Mouse (Mus musculus): ENCODE measurements around the gene Zfp207.
"Not testable (repeated sequence)": the region's sequence is repeated elsewhere in the genome, so short reads cannot be mapped to it uniquely, and the experiment has no call there.

Gene Zfp207

DNA sequence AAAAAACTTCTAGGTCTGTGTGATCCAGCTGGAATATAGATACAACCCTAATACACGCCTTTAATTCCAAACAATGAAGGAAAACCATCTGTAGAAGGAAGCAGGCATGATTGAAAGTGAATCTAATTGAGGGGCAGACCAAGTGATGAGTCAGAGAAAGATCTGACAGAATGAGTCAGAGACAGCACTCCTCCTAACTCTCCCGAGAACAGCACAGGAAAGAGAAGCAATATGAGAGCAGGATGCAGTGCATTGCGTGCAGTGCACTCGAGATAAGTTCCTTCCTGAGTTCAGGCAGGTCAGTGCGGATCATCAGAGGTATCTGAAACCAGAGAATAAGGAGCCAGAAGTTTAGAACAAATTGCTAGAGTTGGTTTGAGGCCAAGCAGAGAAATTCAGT, 34.0 kb downstream of the Zfp207 start:
- DNase-seq, result no peak

DNA sequence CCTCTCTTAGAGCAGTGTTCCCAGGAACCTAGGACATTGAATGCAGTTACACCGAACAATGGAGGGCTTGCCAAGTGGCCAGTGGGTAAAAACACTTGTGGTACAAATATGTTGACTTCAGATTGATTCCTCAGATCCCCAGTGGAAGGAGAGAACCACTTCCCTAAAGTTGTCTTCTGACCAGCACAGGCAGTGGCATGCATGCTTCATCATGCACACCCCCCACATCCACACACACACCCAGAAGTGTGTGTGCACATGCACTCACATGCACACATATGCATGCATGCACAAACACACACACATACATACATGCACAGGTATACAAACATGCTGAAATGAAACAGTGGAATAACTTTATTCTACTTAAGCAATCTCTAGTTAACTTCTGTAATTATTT, 36.7 kb downstream of the Zfp207 start:
- DNase-seq, result no peak

DNA sequence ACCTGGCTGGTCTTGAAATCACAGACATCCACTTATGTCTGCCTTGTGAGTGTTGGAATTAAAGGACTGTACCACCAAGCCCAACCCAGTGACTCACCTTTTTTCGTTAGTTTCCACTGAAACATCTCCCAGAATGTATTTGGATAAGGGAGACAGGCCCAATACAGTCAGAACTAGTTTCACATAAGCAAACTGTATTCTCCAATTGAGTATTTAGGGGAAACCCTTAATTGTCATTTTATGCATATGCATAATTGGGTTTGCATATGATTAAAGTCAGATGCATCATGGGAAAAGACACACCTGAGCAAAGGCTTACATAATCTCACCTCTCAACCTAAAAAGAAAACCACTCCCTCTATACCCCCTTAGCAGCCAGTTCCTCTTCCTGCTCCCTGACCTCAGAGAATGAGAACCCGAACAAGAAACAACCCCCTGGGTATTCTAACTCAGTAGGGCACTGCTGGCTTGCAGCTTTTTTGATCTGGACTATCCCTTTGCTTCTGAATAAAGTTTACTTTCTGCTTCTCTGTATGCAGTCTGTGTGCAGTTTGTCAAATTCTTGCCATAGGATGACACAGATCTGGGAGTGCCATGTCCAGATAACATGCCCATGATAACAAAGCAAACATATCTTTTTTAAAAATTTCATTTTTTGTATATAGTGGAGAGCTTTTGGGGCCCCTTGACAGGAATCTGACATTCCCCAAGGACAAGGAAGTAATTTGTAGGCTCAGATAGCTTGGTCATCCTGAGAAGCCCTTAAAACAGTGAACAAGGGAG, 37.3 kb downstream of the Zfp207 start:
- no peak for DNase-seq

DNA sequence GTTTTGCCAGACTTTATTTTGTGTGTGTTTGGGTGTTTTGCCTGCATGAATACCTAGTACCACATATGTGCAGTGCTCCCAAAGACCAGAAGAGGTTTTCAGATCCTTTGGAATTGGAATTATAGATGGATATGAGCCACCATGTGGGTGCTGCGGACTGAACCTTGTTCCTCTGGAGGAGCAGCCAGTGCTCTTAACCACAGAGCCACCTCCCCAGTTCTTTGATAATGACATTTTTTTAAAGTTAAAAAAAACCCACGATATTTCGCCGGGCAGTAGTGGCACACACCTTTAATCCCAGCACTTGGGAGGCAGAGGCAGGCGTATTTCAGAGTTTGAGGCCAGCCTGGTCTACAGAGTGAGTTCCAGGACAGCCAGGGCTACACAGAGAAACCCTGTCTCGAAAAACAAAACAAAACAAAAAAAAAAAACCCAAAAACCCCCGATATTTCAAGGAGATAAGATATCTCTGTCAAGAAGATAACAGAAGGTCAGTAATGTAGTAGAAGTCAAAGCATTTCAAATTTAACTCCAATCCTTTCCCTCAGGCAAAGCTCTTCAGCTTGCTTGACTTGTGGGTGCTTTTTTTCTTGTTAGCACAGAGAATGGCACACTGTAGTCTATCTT, 38.5 kb downstream of the Zfp207 start:
- no peak for DNase-seq

DNA sequence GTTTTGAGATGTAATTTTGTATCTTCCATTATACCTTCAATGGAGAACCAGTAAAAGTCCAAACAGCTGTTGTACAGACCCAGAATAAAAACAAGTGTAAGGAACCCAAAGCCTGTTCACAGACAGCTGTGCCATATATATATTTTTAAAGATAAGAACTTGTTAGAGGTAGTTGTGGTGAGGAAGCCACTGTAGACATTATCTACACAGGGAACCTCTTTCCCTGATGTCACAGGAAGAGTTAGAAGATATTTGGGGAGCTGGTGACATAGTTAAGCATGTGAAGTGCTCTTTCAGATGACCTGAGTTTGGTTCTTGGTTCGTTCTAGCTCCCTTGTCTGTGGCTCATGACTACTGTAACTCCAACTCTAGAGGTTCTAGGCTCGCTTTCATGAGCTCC, 41.6 kb downstream of the Zfp207 start:
- no peak for DNase-seq

DNA sequence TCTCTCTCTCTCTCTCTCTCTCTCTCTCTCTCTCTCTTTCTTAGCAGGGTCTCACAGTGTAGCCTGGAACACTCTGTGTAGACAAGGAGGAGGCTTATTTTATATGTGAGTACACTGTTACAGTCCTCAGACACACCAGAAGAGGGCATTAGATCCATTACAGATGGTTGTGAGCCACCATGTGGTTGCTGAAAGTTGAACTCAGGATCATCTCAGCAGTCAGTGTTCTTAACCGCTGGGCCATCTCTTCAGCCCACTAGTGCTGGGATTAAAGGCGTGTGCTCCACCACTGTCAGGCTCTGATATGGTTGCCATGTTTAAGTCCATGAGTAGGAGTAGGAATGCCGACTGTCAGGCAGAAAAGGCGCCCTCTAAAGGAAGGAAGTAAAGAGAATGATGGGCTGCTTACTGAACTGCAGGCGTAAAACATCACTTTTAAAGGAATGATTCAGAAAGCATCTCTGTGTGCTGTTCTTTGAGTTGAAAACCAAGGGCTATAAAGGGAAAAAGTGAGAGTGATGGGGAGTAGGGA, 42.2 kb downstream of the Zfp207 start:
- DNase-seq, result no peak

DNA sequence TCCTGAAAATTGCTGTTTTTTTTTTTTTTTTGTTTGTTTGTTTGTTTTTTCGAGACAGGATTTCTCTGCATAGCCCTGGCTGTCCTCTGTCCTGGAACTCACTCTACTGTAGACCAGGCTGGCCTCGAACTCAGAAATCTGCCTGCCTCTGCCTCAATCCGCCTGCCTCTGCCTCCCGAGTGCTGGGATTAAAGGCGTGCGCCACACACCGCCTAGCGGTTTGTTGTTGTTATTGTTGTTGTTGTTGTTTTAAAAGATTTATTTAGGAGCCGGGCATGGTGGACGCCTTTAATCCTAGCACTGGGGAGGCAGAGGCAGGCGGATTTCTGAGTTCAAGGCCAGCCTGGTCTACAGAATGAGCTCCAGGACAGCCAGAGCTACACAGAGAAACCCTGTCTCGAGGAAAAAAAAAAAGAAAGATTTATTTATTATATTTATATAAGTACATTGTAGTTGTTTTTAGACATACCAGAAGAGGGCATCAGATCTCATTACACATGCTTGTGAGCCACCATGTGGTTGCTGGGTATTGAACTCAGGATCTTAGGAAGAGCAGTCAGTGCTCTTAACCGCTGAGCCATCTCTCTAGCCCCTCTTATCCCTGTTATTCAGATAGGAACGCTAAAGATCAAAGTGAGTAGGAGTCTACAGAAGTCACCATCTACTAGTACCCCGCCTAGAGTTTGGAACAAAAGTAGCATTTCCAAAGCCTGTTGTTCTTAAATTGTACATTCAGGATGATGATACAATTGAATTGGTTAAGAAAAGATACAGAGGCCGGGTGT, 43.1 kb downstream of the Zfp207 start:
- not testable (repeated sequence) for DNase-seq

DNA sequence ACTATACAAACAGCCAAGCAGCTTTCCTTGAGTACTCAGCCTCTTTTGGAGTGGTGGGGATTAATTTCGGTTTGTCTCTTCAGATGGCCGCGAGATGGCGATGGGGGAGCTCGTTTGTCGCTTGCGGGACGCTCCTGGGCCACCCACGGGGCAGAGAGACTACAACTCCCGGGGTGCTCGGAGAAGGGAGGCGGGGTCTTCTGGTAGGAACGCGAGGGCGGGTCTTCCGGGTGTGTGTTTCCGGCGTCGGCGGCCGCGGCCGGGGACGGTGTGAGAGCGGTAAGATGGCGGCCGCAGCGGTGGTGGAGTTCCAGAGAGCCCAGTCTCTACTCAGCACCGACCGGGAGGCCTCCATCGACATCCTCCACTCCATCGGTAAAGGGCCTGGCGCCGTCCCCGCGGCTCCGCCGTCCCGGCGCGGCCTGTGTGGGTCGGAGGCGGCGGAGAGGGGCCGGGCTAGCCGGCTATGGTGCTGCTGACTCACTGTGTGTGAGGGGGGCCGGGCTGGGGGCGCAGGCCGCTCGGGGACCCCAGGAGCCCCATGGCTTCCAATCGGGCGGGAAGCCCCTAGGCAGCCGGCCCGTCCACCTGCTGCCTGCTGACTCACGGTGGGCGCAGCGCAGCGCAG, 45.4 kb downstream of the Zfp207 start, which contains the start of gene Psmd11:
TSS of gene Psmd11 (plus strand) at position 235 of the 628 bp plus-strand sequence.
- DNase-seq, result peak; percentile 98

DNA sequence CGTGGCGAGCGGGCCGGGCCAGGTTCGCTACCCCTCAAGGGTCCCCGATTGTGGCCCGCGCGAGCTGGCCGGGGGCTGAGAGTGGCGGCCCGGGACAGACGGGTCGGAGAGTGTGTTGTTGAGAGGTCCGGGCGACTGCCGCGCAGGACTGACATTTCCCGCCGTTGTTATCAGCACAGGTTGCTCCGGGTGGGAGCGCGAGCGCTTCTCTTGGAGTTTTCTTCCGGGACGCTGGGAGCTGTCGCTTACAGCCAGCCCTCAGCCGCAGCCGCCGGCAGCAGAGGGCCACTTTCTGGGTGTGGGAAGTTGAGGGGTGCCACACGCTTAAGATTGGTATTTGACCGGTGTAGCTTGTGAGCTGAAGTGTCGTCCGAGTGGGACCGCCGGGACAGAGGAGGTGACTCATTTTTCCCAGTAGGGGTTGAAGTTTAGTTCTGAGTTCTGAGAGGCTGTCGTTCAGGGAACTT, 46.0 kb downstream of the Zfp207 start:
- DNase-seq, result peak; percentile 16

DNA sequence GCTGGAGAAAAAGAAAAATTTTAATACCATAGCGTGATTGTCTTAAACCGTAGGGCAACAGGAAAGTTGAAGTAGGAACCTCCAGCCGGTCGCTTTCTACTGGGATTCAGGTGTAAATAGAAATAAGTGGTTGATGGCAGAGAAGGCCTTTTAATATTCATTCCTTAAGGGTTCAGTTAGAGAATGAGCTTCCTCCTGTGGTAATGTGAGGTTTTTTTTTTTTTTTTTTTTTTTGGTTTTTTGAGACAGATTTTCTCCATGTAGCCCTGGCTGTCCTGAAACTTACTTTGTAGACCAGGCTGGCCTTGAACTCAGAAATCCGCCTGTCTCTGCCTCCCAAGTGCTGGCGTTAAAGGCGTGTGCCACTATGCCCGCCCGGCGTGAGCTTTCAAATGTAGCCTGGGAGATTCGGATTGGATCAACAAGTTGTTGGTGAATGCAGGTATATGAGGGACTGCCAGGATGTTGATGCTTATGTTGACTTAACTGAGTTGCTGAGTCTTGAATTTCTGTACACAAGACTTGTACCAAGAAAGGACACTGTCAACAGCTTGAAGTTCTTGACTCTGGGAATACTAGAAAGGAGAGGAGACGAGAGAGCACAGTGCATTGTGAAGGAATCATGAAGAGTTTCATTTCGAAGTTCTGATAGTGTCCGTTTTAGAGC, 46.6 kb downstream of the Zfp207 start:
- no peak for DNase-seq

DNA sequence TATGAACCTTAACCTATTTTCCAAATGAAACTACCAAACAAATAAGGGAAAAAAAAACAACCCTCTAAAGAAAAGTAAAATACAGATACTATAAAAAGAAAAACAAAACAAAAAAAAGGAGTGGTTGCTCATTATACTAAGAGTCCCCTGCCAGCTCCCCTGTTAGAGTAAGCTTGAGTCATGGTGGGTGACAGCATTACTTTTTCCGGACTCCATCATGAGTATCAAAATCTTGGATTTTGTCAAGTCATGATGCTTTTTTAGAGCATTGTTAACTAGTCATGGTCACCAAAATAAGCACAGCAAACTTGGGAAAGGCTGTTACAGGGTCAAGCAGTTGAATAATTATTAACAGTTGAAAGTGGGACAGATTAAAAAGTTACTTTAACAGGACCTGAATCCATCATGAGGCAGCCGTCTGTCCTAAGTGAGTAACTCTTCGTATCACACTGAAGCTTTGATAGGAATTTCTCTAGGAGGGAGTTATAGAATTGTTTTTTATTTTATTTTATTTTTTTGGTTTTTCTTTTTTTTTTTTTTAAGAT, 47.4 kb downstream of the Zfp207 start:
- no peak for DNase-seq

DNA sequence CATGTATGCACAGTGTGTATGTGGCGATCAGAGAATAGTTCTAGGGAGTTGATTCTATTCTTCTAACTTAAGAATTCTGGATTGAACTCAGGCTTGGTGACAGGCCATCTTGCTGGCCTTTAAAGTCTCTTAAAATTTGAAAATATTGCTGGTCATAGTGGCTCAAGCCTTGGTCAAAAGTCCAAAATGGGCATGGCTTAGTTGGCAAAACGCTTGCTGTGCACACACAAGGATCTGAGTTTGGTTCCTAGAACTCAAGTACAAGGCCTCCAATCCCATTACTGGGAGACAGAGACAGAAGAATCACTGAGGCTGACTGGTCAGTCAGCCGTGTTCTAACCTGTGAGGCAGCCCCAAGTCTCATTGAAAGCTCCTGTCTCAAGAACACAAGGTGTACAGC, 63.8 kb downstream of the Zfp207 start:
- DNase-seq, result no peak

DNA sequence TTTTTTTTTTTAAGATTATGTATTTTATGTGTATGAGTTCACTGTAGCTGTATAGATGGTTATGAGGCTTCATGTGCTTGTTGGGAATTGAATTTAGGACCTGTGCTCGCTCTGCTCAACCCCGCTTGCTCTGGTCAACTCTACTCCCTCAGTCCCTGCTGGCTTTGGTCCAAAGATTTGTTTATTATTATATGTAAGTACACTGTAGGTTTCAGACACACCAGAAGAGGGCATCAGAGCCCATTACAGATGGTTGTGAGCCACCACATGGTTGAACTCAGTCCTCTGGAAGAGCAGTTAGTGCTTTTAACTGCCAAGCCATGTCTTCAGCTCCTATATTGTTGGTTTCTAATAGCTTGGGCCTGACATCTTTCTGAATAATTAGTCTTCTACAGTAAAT, 66.8 kb downstream of the Zfp207 start:
- no peak for DNase-seq

DNA sequence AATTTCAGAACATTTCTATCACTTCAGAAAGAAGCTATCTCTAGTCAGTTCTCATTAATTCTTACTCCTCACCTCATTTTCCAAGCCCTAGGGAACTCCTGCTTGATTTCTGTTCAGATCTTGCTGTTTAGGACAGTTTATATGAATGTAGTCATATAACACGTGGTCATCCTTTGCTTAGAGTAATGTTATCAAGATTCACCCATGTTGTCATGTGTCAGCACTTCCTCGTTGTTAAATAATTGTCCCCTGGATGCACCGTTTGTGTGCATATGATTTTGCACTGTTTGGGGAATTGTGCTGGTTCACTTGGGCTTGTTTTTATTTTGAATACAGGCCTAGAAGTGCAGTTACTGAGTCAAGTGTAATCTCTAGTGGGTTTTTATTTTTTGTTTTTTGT, 69.2 kb downstream of the Zfp207 start:
- no peak for DNase-seq

DNA sequence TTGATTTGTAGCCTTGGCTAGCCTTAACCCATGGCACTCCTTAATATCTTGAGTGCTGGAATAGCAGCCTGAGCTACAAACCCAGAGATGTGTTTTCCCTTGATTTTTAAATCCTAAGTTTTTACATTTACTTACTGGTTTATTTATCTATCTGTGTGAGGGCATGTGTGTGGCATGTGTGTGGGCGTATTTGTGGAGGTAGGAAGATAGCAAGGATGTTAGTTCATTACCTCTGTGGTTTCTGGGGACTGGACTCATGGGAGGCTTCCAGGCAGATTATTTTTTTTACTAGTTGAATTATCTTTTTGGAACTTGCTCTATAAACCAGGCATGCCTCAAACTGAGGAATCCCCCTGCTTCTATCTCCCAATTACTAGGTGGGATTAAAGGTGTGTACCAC, 70.1 kb downstream of the Zfp207 start:
- DNase-seq, result no peak
